Mouse (Mus musculus) kidney, embryonic 14.5 days (tissue): ENCODE data around the gene Npw. TPM values are rescaled to one million over a fixed set of nuclear protein-coding genes. Genes with fewer than 3 reads are reported as not detected.
"Not testable (repeated sequence)": the region's sequence is repeated elsewhere in the genome, so short reads cannot be mapped to it uniquely, and the experiment has no call there.

Experiments used
- ATAC-seq: fragments of 200-750 bp; cut with Nextera tagmentation; 2 replicates; pipeline ENCODE4 v1.8.0; 2017; ENCODE audit warnings: moderate number of reproducible peaks, mild to moderate bottlenecking, moderate TSS enrichment, moderate library complexity; ENCODE audit not compliant: low FRiP score, low TSS enrichment
- H3K27ac ChIP-seq: fragments of 300-500 bp; sonication (generic); 2 replicates; pipeline ENCODE4 v1.5.1; 2014; ENCODE audit warnings: low read depth, mild to moderate bottlenecking, low read length, moderate library complexity, mixed read lengths
- H3K27me3 ChIP-seq: fragments of 300-500 bp; sonication (generic); 2 replicates; pipeline ENCODE4 v1.6.1; 2014; ENCODE audit warnings: mild to moderate bottlenecking, low read length; ENCODE audit not compliant: control insufficient read depth, insufficient read depth
- H3K36me3 ChIP-seq: fragments of 300-500 bp; sonication (generic); 2 replicates; pipeline ENCODE4 v1.6.1; 2014; ENCODE audit warnings: low read length, mixed read lengths; ENCODE audit not compliant: control insufficient read depth, insufficient read depth
- H3K4me1 ChIP-seq: fragments of 300-500 bp; sonication (generic); 2 replicates; pipeline ENCODE4 v1.6.1; 2014; ENCODE audit warnings: low read length, mixed read lengths; ENCODE audit not compliant: control insufficient read depth, insufficient read depth
- H3K4me2 ChIP-seq: fragments of 300-500 bp; sonication (generic); replicated peaks from 2 replicates; pipeline ENCODE4 v1.6.1; 2014; ENCODE audit warnings: low read depth, mild to moderate bottlenecking, low read length
- H3K4me3 ChIP-seq: fragments of 300-500 bp; sonication (generic); 2 replicates; pipeline ENCODE4 v1.5.1; 2014; ENCODE audit warnings: mild to moderate bottlenecking, low read length
- H3K9ac ChIP-seq: fragments of 300-500 bp; sonication (generic); 2 replicates; pipeline ENCODE4 v1.6.1; 2014; ENCODE audit warnings: low read depth, mild to moderate bottlenecking, low read length, moderate library complexity
- H3K9me3 ChIP-seq: fragments of 300-500 bp; sonication (generic); 2 replicates; pipeline ENCODE4 v1.6.1; 2016; ENCODE audit warnings: low read length; ENCODE audit not compliant: control insufficient read depth
- WGBS: fragments of 180-500 bp; shearing (Covaris S2); extraction: QIAGEN DNeasy Blood & Tissue Kit; methylation state at CpG from one replicate; pipeline ENCODE4 v1.1.7; 2014; 5-methylcytosine and 5-hydroxymethylcytosine counted together
- polyA plus RNA-seq: library from polyadenylated mRNA; unstranded; fragments of >200 nt; fragmentation: Nextera tagmentation; extraction: Ambion mirVana; gene quantifications from 2 replicates; pipeline ENCODE4 v1.2.1, GENCODE M21; 2014

Npw gene
- polyA plus RNA-seq, 1 experiment from 2014 or later = not detected

DNA sequence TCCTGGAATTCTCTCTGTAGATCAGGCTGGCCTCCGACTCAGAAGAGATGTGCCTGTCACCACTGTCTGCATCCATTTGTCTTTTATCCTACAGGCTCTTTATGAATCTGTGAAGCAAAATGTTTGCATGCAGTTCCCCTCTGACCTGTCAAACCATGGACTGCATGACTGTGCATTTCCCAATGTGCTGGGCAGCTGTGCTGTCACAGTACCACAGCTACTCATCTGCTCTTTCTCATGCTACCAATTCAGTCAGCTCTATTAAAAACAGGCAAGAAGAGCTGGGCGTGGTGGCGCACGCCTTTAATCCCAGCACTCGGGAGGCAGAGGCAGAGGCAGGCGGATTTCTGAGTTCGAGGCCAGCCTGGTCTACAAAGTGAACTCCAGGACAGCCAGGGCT is 8.8 kb upstream of the Npw start:
- H3K4me2 ChIP-seq, H3K27me3 ChIP-seq, H3K9me3 ChIP-seq, H3K36me3 ChIP-seq, ATAC-seq, H3K4me3 ChIP-seq, H3K9ac ChIP-seq, H3K27ac ChIP-seq: not testable (repeated sequence)
- 70% methylated on average over 7 of the region's 7 CpGs for WGBS
- H3K4me1 ChIP-seq = peaks cover 22% of the 10 kb centered on the region

GRCm38 (mm10) chr17:24654969-24655368 is 3.3 kb downstream of the Npw start:
- Histone ChIP-seq H3K4me3 (no peak overlapping the region), H3K4me1 (peaks cover 5% of the 10 kb centered on the region; the same call in 1 of the 2 replicates), H3K27ac (no peak overlapping the region), H3K36me3 (no peaks in the 10 kb centered on the region), H3K4me2 (no peak overlapping the region), H3K9ac (no peak overlapping the region), H3K9me3 (no peaks in the 10 kb centered on the region), H3K27me3 (peaks cover 24% of the 10 kb centered on the region)
- ATAC-seq = no peak
- WGBS = 73% methylated on average over 4 of the region's 4 CpGs

DNA sequence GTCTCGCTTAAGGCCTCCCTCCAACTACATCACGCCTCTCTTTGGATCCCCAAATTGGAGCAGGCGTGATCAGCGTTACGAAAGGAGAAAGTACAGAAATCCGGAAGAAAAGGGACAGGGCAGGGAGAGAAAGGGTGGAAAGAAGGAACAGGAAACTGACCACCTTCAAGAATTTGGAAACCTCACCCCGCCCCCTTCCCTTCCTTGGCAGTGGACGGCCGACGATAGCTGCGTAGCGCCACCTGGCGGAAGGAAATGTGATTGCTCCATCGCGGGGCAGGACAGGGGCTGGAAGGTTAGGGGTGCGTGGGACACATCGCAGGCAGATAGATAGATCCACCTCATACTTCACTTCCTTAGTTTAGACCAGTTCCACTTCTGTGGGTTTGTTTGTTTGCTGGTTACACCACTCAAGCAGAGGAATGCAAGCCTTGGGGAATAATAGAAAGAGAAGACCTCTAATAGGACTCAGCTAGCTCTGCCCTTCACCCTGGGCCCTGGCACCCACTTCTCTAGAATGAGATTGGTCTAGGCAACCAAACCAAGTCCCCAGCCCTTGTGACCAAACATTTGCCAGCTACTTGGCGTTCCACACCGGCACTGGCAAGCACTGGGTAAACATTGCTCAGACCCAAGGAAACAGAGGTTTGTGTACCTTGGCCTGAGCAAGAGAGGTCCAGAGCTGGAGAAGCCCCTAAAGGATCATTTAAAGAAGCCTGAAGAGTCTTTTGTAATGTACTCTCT is 4.1 kb downstream of the Npw start:
- Histone ChIP-seq H3K9ac (no peak overlapping the region), H3K9me3 (no peaks in the 10 kb centered on the region), H3K4me2 (peak overlapping the region; percentile 53), H3K4me1 (peaks cover 10% of the 10 kb centered on the region), H3K27ac (no peak overlapping the region), H3K4me3 (peak overlapping the region; percentile 28), H3K27me3 (peaks cover 23% of the 10 kb centered on the region), H3K36me3 (no peaks in the 10 kb centered on the region)
- peak; percentile 66 for ATAC-seq
- WGBS = 4% methylated on average over 19 of the region's 19 CpGs

GRCm38 (mm10) chr17:24651835-24652234 is 6.4 kb downstream of the Npw start:
- H3K4me3 ChIP-seq = no peak overlapping the region
- H3K4me2 ChIP-seq = no peak overlapping the region
- ATAC-seq = no peak
- 77% methylated on average over 3 of the region's 3 CpGs for WGBS
- no peaks in the 10 kb centered on the region for H3K36me3 ChIP-seq
- H3K27me3 ChIP-seq = peaks cover under 1% of the 10 kb centered on the region; the same call in 1 of the 2 replicates
- H3K9me3 ChIP-seq = no peaks in the 10 kb centered on the region
- H3K4me1 ChIP-seq = peaks cover 23% of the 10 kb centered on the region
- H3K9ac ChIP-seq = no peak overlapping the region
- H3K27ac ChIP-seq = no peak overlapping the region

- H3K27me3 ChIP-seq = no peaks in the 10 kb centered on the region
- peak overlapping the region; percentile 90; the same call in 1 of the 2 replicates for H3K9ac ChIP-seq
- H3K27ac ChIP-seq = no peak overlapping the region
- H3K36me3 ChIP-seq = no peaks in the 10 kb centered on the region
- ATAC-seq = no peak
- H3K4me2 ChIP-seq = peak overlapping the region; percentile 97
- H3K4me1 ChIP-seq = peaks cover 23% of the 10 kb centered on the region
- 81% methylated on average over 4 of the region's 4 CpGs for WGBS
- no peaks in the 10 kb centered on the region for H3K9me3 ChIP-seq
- H3K4me3 ChIP-seq = peak overlapping the region; percentile 77; the same call in 1 of the 2 replicates
Measured at GRCm38 (mm10) chr17:24650766-24651165, 7.5 kb downstream of the Npw start.

DNA sequence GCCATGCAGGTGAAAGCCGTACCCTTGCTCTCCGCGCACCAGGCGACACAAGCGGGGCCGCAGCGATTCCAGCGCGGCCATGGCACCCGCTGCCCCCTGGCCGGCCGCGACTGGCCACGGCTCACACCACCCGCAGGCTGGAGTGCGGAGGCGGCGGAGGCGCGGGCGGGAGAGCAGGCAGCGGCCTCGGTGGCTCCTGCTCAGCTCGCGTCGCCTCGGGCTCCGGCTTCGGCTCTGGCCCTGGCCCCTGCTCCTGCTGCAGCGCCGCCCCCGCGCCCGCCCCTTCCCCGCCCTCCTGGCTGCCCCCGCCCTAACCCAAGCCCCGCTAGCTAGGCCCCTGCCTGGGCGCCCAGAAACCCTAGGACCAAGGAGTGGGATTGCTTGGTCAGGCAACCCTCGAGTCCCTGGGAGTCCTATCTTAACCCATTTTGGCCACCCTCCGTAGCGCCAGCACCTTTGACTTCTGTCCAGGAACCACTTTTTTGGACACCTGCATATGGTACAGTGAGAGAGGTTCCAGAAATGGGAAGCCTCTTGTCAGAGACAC is 8.1 kb downstream of the Npw start, which contains the start of gene Slc9a3r2:
Slc9a3r2 (minus strand) TSS at position 258 of the 547 bp plus-strand sequence.
- WGBS = under 1% methylated on average over 39 of the region's 41 CpGs
- Histone ChIP-seq H3K4me2 (peak within 1 kb of the TSS; percentile 97), H3K27ac (peak within 1 kb of the TSS; percentile 62; the same call in 1 of the 2 replicates), H3K27me3 (no peaks in the 10 kb centered on the region), H3K9me3 (no peaks in the 10 kb centered on the region), H3K36me3 (no peaks in the 10 kb centered on the region), H3K4me1 (peaks cover 27% of the 10 kb centered on the region), H3K4me3 (peak within 1 kb of the TSS; percentile 77), H3K9ac (peak within 1 kb of the TSS; percentile 90)
- peak; percentile 70 for ATAC-seq

DNA sequence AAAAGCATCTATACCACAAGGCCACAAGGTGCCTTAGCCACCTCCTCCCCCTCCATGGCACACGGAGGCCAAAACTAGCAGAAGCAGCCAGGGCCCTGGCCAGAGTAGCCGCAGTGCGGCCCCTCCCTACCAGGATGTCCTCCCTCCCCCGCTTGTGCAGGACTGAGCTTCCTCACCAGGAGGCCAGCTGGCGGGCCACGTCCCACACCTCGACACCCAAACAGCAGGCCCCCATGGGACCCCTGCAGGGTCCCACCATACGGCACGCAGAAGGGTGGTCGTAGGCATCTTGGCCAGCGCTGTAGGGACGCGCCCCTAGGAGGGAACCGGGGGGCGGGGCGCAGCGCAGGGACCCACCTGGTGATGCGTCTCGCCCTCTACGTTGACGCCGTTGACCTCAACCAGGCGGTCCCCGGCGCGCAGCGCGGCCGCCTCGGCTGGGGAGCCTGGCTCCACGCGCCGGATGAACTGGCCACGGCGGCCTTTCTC is 8.6 kb downstream of the Npw start:
- Histone ChIP-seq H3K27ac (peak overlapping the region; percentile 62; the same call in 1 of the 2 replicates), H3K27me3 (no peaks in the 10 kb centered on the region)
- 0% methylated on average over 25 of the region's 35 CpGs for WGBS

DNA sequence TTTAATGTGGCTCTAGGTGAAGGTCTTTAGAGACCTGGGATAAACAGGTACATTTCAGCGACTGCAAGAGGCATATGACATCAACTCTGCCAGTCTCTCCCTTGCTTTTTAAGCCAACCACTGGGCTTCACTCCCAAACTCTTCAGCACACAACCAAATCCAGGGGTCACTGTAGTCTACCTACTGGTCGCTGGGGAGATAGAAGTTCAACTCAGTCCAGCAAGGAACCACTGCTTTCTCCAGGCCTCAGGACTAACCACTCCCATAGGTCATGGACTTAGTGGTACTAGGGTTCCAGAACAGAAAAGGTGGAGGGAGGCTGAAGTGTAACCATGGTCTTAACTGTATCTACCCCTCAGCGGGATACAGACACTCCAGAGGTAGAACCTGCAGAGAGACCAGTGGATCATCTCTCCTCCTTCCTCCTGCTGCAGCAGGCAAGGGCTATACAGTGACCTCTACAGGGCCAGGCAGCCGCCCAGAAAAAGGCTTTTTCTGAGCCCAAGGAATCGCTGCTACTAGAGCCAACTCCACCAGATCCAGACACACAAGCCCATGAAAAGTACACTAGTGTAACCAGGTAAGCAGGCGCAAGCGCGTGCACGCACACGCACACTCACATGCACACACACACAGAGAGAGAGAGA is 9.4 kb downstream of the Npw start:
- no peak for ATAC-seq
- Histone ChIP-seq H3K36me3 (no peaks in the 10 kb centered on the region), H3K4me1 (peaks cover 40% of the 10 kb centered on the region), H3K9ac (peak overlapping the region; percentile 90; the same call in 1 of the 2 replicates), H3K9me3 (no peaks in the 10 kb centered on the region), H3K4me2 (peak overlapping the region; percentile 97), H3K27me3 (no peaks in the 10 kb centered on the region), H3K4me3 (peak overlapping the region; percentile 77), H3K27ac (no peak overlapping the region)
- 78% methylated on average over 10 of the region's 10 CpGs for WGBS

More for the DNA sequence above, 8.6 kb downstream of the Npw start:
- peak; percentile 43 for ATAC-seq
- H3K4me1 ChIP-seq = peaks cover 32% of the 10 kb centered on the region
- no peaks in the 10 kb centered on the region for H3K36me3 ChIP-seq
- H3K9ac ChIP-seq = peak overlapping the region; percentile 90
- H3K4me2 ChIP-seq = peak overlapping the region; percentile 97
- peak overlapping the region; percentile 77 for H3K4me3 ChIP-seq
- no peaks in the 10 kb centered on the region for H3K9me3 ChIP-seq
